Mouse (Mus musculus) CH12.LX (cell line): ENCODE measurements around the gene Pkn2. TPM values are rescaled to one million over a fixed set of nuclear protein-coding genes. Genes with fewer than 3 reads are reported as not detected.

ENCODE experiments used
- DNase-seq: peaks from one replicate; pipeline ENCODE4 v3.0.0-alpha.2; 2013; ENCODE audit errors: extremely low read depth
- H3K27ac ChIP-seq: 2 replicates; pipeline ENCODE4 v1.5.1; 2012; ENCODE audit warnings: low read depth, mild to moderate bottlenecking, control low read depth, moderate library complexity; ENCODE audit not compliant: insufficient read depth
- H3K27me3 ChIP-seq: replicated peaks from 2 replicates; pipeline ENCODE3; 2012; ENCODE audit warnings: inconsistent platforms
- H3K36me3 ChIP-seq, 2 experiments: replicated peaks in 1 of 2; 2 replicates each; pipeline versions ENCODE3 to v1.6.1; 2012; ENCODE audit warnings: inconsistent platforms in 1 of 2, low read length in 1 of 2, mild to moderate bottlenecking in 1 of 2, mixed read lengths in 1 of 2, moderate library complexity in 1 of 2; ENCODE audit not compliant: control insufficient read depth in 1 of 2, insufficient read depth in 1 of 2
- H3K4me1 ChIP-seq, 2 experiments: 2 replicates each; pipeline ENCODE4 v1.6.1; 2012; ENCODE audit warnings: inconsistent platforms in 1 of 2, moderate library complexity in 1 of 2; ENCODE audit not compliant: insufficient read depth in 2 of 2, control insufficient read depth in 1 of 2
- H3K4me2 ChIP-seq: 2 replicates; pipeline ENCODE4 v1.6.1; 2012; ENCODE audit warnings: low read depth, mild to moderate bottlenecking, control low read depth; ENCODE audit not compliant: poor library complexity, insufficient read depth, severe bottlenecking
- H3K4me3 ChIP-seq, 3 experiments: fragments of 150-350 bp in 1 of 3; sonication (generic) in 1 of 3; replicated peaks in 1 of 3; 2 replicates each; pipeline versions ENCODE3 to v1.5.1; 2011 to 2012; ENCODE audit warnings: low read depth in 2 of 3, low read length in 2 of 3, mild to moderate bottlenecking in 2 of 3, moderate library complexity in 2 of 3, control low read depth in 1 of 3, improper control_type of control experiment in 1 of 3, inconsistent platforms in 1 of 3, mixed read lengths in 1 of 3; ENCODE audit not compliant: poor library complexity in 1 of 3
- H3K79me2 ChIP-seq: replicated peaks from 2 replicates; pipeline ENCODE4 v1.6.1; 2012; ENCODE audit warnings: mild to moderate bottlenecking, moderate library complexity; ENCODE audit not compliant: control insufficient read depth, poor library complexity, insufficient read depth, severe bottlenecking; ENCODE audit errors: extremely low read depth
- H3K9ac ChIP-seq: 2 replicates; pipeline ENCODE4 v1.6.1; 2012; ENCODE audit warnings: low read depth, mild to moderate bottlenecking, control low read depth, moderate library complexity; ENCODE audit not compliant: insufficient read depth
- H3K9me3 ChIP-seq: replicated peaks from 2 replicates; pipeline ENCODE3; 2012; ENCODE audit warnings: low read length, inconsistent platforms, mixed read lengths
- CHD1 ChIP-seq: IDR thresholded peaks from 2 replicates; pipeline ENCODE4 v1.6.1; 2012; ENCODE audit warnings: low read depth, low read length, improper control_type of control experiment, inconsistent platforms
- CHD2 ChIP-seq: IDR thresholded peaks from 2 replicates; pipeline ENCODE4 v1.6.1; 2011; ENCODE audit warnings: low read length, improper control_type of control experiment
- CTCF ChIP-seq, 2 experiments: IDR thresholded peaks in 1 of 2; conservative IDR thresholded peaks in 1 of 2; 2 replicates each; pipeline ENCODE4 v1.5.1; 2011 to 2012; ENCODE audit warnings: low read depth in 2 of 2, low read length in 2 of 2, improper control_type of control experiment in 1 of 2, inconsistent platforms in 1 of 2, mild to moderate bottlenecking in 1 of 2, moderate library complexity in 1 of 2
- E2F4 ChIP-seq: IDR thresholded peaks from 2 replicates; pipeline ENCODE4 v1.6.1; 2011; ENCODE audit warnings: low read depth, low read length, improper control_type of control experiment; ENCODE audit not compliant: insufficient replicate concordance
- EP300 ChIP-seq: IDR thresholded peaks from 2 replicates; pipeline ENCODE4 v1.6.1; 2011; ENCODE audit warnings: low read length, improper control_type of control experiment
- KAT2A ChIP-seq: IDR thresholded peaks from 2 replicates; pipeline ENCODE4 v1.6.1; 2012; ENCODE audit warnings: low read length, improper control_type of control experiment, inconsistent platforms; ENCODE audit not compliant: insufficient replicate concordance
- MAFK ChIP-seq: IDR thresholded peaks from 2 replicates; pipeline ENCODE4 v1.6.1; 2011; ENCODE audit warnings: low read length, improper control_type of control experiment; ENCODE audit not compliant: insufficient replicate concordance
- MEF2A ChIP-seq: IDR thresholded peaks from 2 replicates; pipeline ENCODE4 v1.6.1; 2014; ENCODE audit warnings: low read depth, mild to moderate bottlenecking, inconsistent platforms, low read length, improper control_type of control experiment, borderline replicate concordance
- PAX5 ChIP-seq: IDR thresholded peaks from 2 replicates; pipeline ENCODE4 v1.6.1; 2012; ENCODE audit warnings: low read length, inconsistent platforms, mixed read lengths
- POLR2A ChIP-seq: IDR thresholded peaks from 2 replicates; pipeline ENCODE4 v1.6.1; 2011; ENCODE audit warnings: low read depth, mild to moderate bottlenecking, improper control_type of control experiment, low read length
- SMC3 ChIP-seq: IDR thresholded peaks from 2 replicates; pipeline ENCODE4 v1.6.1; 2011; ENCODE audit warnings: low read depth, low read length, improper control_type of control experiment
- TBP ChIP-seq: conservative IDR thresholded peaks from 2 replicates; pipeline ENCODE4 v1.6.1; 2011; ENCODE audit warnings: low read depth, low read length, improper control_type of control experiment
- TCF12 ChIP-seq: IDR thresholded peaks from 2 replicates; pipeline ENCODE4 v1.6.1; 2014; ENCODE audit warnings: low read depth, mild to moderate bottlenecking, inconsistent platforms, low read length, improper control_type of control experiment
- USF2 ChIP-seq: conservative IDR thresholded peaks from 2 replicates; pipeline ENCODE4 v1.6.1; 2011; ENCODE audit warnings: low read depth, low read length, improper control_type of control experiment
- ZNF384 ChIP-seq: IDR thresholded peaks from 2 replicates; pipeline ENCODE4 v1.6.1; 2012; ENCODE audit warnings: low read depth, low read length, improper control_type of control experiment, inconsistent platforms
- dilution Hi-C: fragments of 300-500 bp; cut with MboI; formaldehyde crosslinking; loops from 2 replicates; pipeline ENCODE4 v1.14.3; 2020; ENCODE audit warnings: low sequenced_read_pairs; ENCODE audit not compliant: extremely low pct_unique_long_range_greater_than_20kb, extremely low pct_ligation_motif_present
- in situ Hi-C: fragments of 300-500 bp; cut with MboI; formaldehyde crosslinking; loops from 3 replicates; pipeline ENCODE4 v1.14.3; 2019; ENCODE audit warnings: low sequenced_read_pairs, low pct_ligation_motif_present, low pct_unique_long_range_greater_than_20kb, mixed read lengths
- polyA plus RNA-seq: library from polyadenylated mRNA; unstranded; fragments of >175 nt; gene quantifications from 2 replicates; pipeline ENCODE4 v1.2.1, GENCODE M21; 2012; ENCODE audit warnings: low read depth; ENCODE audit not compliant: insufficient read length
- total RNA-seq, 2 experiments: library from RNA; depleted of rRNA; stranded (reverse); fragments of 300-350 nt in 1 of 2; fragments of >200 nt in 1 of 2; gene quantifications; 2 replicates each; pipeline ENCODE4 v1.2.3; 2012 to 2014

Pkn2 gene
- total and polyA plus RNA-seq, 3 experiments: 39.5 to 54.3 (median 49.2) TPM

GRCm38 (mm10) chr3:142786423-142787072 is 95.3 kb downstream of the Pkn2 start:
- Histone ChIP-seq H3K4me1 (no peaks in the 10 kb centered on the region), H3K79me2 (no peaks in the 10 kb centered on the region), H3K4me2 (no peak overlapping the region), H3K9ac (no peak overlapping the region), H3K9me3 (no peaks in the 10 kb centered on the region), H3K27ac (no peak overlapping the region), H3K4me3 (no peak overlapping the region), H3K27me3 (no peaks in the 10 kb centered on the region), H3K36me3 (peaks cover 60 to 90% of the 10 kb centered on the region in 2 experiments)
- no peak for DNase-seq
- in situ Hi-C loops: no loop called here
- dilution Hi-C loops: no loop called here
- TF ChIP-seq MEF2A: no peak
- no peak for TF ChIP-seq USF2
- no peak for TF ChIP-seq POLR2A
- no peak for TF ChIP-seq SMC3
- no peak for TF ChIP-seq ZNF384
- TF ChIP-seq KAT2A: no peak
- no peak for TF ChIP-seq E2F4
- no peak for TF ChIP-seq CHD1
- no peak for TF ChIP-seq CTCF (conservative IDR thresholded peaks at IDR 0.05 in 1 of 2, IDR thresholded peaks at IDR 0.05 in 1 of 2; ENCODE audit: low read depth in 2 of 2, low read length in 2 of 2)
- TF ChIP-seq PAX5: no peak

GRCm38 (mm10) chr3:142777227-142777626 is 104.6 kb downstream of the Pkn2 start:
- in situ Hi-C loops (loop anchor here (10.0 kb wide), 1 partner anchor 148 kb away; no protein-coding TSS in a partner anchor), dilution Hi-C loops (no loop called here)
- H3K9ac ChIP-seq: no peak overlapping the region
- H3K36me3 ChIP-seq: peaks cover 75 to 97% of the 10 kb centered on the region in 2 experiments
- H3K27ac ChIP-seq: no peak overlapping the region
- no peak overlapping the region for H3K4me3 ChIP-seq
- TF ChIP-seq CHD2: no peak
- no peak for TF ChIP-seq MAFK
- no peak for TF ChIP-seq EP300
- no peak for TF ChIP-seq TBP
- no peak for TF ChIP-seq TCF12
- no peak for TF ChIP-seq USF2
- no peak for TF ChIP-seq CHD1
- no peaks in the 10 kb centered on the region for H3K27me3 ChIP-seq
- peaks cover 32% of the 10 kb centered on the region for H3K79me2 ChIP-seq
- no peak overlapping the region for H3K4me2 ChIP-seq
- H3K4me1 ChIP-seq: peaks cover 5 to 13% of the 10 kb centered on the region in 2 experiments; a peak in 1 of 4 replicates
- no peaks in the 10 kb centered on the region for H3K9me3 ChIP-seq
- DNase-seq: no peak
